In the genomic region with DNA sequence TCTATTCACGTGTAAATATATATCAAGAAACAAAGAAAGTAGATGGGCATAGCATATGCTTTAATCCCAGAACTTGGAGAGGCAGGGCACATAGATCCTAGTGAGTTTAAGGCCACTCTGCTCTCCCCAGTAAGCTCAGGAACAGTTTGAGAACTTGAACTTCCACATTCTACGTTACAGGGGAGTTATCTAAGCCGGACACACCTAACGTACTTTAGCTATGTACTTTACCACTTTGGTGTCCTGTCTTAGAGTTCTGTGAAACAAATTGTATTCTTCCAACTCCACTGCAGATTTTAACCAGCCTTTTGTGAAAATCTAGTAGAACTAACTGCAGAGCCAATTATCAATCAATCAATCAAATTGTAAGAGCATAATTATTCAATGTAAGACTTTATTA, we compare ENCODE assay signal across 19 mouse cellular contexts.
"Had no signal": no experiment of that assay in that cellular context is flagged by ENCODE, and none has a peak within 500 bp of the region (broad histone marks: within the 10 kb centered on the region; RNA-seq: fewer than 3 reads in every experiment).

No protein-coding gene starts in this region.

- ATAC-seq: midbrain, embryonic 16.5 days had no signal

- H3K9me3 ChIP-seq: midbrain, embryonic 10.5 days; midbrain, embryonic 12.5 days; neural tube, embryonic 13.5 days; neural tube, embryonic 15.5 days had no signal

- DNase-seq: lung, adult 18-20 months; lung, embryonic 14.5 days; lung, postnatal 10 days; lung, postnatal 4 days; midbrain, embryonic 14.5 days; retina, postnatal 1 day; right cerebral cortex, adult 18-20 months; right cerebral cortex, postnatal 25 days; right cerebral cortex, postnatal 4 days; spleen, adult 18-20 months; thymus, adult 2 months; thymus, postnatal 25 days; thymus, postnatal 4 days had no signal

- H3K27me3 ChIP-seq: midbrain, embryonic 12.5 days; neural tube, embryonic 13.5 days; neural tube, embryonic 15.5 days had no signal

- H3K27ac ChIP-seq: midbrain, embryonic 10.5 days; midbrain, embryonic 12.5 days; neural tube, embryonic 13.5 days; neural tube, embryonic 15.5 days had no signal

- H3K9ac ChIP-seq: lung, embryonic 14.5 days; midbrain, embryonic 12.5 days; neural tube, embryonic 13.5 days; neural tube, embryonic 15.5 days had no signal

- H3K36me3 ChIP-seq: midbrain, embryonic 10.5 days; midbrain, embryonic 12.5 days; neural tube, embryonic 13.5 days; neural tube, embryonic 15.5 days had no signal

- H3K4me2 ChIP-seq: lung, embryonic 14.5 days; midbrain, embryonic 12.5 days; neural tube, embryonic 13.5 days; neural tube, embryonic 15.5 days had no signal

- H3K4me3 ChIP-seq: midbrain, embryonic 10.5 days; midbrain, embryonic 12.5 days; myocyte; neural tube, embryonic 13.5 days; neural tube, embryonic 15.5 days had no signal
